Mouse (Mus musculus) ovary, postnatal 14 days (tissue): ENCODE data around the gene Hsp90ab1.
A peak's percentile ranks its signal among the peaks of the same experiment; 100 is the strongest.

ENCODE experiments used
- DNase-seq: peaks from one replicate; pipeline ENCODE4 v3.0.0; 2022; ENCODE audit warnings: low spot score

Hsp90ab1 gene

DNA sequence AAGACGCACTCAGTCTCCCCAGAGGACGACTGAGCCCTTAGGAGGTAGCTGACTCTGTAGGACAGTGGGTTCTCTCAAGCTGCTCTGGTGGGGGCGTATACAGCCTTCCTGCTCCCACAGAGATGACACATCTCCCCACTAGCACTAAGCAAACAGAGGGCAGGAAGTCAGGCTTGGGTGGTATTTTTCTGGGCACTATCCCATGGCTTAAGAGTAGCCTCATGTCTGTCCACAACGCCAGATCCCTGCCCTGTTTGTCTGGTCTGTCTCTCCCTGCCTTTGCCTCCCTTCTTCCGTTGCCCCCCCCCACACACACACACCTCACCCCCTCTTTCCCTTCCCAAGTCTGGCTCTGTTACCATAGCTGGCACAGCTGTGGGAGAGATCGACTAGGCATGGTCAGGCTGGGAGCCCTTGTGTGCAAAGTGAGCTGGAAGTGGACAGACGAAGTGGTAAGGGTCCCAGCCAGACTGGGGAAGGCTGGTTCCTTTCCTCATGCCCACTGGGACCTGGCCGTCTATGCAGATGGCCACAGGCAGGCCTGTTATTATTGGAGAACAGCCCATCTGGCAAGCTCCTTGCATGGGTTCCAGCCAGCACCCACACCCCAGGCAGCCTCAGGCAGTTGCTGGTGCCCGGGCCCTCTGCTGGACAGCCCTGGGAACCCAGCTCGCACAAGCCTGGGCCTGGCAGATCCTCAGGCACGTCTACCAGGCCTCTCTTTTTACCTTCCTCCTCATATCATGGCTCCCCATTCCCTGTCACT is 23.7 kb upstream of the Hsp90ab1 start:
- DNase-seq: peak; percentile 70

- DNase-seq: no peak
Observed at GRCm38 (mm10) chr17:45595736-45596390, 22.8 kb upstream of the Hsp90ab1 start.

DNA sequence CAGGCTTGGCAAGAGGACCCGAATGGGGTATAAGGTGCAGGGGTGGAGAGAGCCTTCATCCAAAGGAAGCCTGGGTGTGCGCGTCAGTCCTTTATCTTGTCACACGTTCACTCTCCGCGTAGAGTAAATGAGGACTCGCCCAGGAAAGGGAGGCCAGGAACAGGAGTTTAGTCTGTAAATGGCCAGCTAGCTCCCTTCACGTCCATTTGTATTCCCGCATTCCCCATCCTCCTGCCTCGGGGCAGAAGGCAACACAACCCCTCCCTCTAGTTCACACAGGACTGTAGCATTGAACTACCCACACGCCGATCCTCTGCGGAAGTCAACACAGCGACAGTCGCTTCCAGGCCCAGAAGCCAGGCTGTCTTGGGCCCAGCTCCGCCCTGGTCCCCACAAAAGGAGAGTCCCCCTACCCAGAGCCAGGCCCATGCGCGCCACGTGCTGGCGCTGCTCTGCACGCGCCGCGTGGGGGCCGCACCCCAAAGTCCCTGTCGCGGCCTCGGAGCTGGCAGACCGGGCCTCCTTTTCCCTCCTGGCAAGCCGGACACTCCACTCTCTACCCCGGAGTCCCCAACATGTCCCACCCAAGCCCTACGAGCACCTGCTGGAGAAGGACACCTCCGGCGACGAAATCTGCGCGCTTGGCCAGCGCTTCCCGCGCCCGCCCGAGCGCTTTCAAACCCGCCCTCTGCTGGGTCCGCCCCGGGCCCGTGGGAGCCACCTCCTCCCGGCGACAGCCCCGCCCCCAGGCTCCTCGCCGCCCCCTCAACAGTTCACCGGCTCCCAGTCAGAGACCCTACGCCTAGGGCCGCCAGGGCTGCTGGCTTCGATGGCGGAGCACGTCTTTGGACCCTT is 22.0 kb upstream of the Hsp90ab1 start:
- DNase-seq: peak; percentile 70

DNA sequence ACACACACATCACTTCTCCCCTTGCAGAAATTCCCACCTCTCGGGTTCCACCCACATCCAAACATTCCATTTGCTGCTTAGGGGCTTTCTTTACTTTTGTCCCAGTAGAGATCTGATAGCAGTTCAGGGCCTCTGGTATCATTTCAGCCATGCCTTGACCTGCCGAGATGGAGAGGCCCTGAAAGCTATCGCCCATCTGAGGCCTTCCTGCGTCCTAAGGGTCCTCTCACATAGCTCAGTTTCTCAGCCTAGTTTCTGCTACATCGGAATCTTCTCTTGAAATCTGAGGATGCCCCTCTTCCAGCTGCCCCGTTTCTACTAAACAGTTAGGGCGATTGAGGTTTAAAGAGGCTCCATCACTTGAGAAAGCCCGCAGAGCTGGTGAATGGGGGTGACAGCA is 21.1 kb upstream of the Hsp90ab1 start:
- DNase-seq: no peak

DNA sequence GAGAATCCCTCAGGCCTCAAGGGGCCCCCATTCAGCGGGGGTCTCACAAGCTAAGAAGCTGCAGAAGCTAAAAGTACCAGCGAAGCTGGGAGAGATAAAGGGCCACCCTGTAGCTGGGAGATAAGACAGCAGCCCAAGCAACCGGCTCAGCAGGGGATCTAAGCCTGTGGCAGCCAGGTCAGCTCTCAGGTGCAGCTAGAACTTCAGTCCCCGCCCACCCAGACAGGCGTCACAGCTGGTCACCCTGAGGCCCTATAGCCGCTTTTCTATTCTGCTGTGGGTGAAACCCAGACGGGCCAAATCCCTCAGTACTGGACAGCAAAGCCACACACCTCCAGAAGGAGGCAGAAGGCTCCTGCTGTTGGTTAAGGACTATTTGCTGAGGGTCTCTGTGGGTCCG is 20.4 kb upstream of the Hsp90ab1 start:
- no peak for DNase-seq

GRCm38 (mm10) chr17:45592606-45593431 is 19.7 kb upstream of the Hsp90ab1 start:
- no peak for DNase-seq

DNA sequence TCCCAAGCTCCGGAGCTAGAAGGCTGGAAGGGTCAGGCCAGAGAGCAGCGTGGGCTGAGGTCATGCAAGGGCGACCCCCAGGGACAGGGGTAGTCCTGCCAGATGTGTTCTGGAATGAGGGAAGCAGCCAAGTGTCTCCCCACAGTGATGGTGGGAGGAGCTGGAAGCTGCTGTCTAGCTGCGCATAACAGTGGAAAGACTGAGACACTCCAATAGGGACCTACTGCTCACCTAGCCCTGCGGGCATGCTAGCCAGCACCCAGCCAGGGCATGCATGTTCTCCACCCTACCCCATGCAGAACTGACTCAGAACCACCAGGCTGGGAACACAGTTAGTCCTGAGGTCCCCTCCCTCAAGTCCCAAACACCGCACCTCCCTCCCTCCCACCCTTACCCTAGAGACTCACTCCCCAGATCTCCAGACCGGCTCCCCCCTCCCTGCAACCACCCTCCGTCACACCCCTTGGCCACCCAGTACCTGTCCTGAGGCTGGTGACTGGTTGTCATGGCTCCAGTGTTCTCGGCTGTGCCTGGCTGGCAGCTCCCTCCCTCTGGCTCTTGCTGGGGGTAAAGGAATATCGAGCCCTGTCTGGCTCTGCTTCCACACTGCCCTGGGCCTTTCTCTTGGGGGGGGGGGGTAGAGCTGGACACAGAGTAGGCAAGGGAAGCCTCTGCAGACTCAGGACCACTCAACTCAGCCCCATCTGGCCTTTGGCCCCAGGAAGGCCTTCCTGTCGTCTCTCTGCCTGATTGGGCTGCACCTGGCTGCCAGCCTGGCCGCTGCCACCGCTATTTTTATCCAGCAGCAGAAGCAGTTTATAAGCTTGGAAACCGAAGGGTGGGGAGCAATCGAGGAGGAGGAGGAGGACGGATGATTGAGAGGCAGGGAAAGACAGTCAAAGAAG is 18.9 kb upstream of the Hsp90ab1 start:
- no peak for DNase-seq

- no peak for DNase-seq
Observed at GRCm38 (mm10) chr17:45590410-45590809, 17.3 kb upstream of the Hsp90ab1 start.

DNA sequence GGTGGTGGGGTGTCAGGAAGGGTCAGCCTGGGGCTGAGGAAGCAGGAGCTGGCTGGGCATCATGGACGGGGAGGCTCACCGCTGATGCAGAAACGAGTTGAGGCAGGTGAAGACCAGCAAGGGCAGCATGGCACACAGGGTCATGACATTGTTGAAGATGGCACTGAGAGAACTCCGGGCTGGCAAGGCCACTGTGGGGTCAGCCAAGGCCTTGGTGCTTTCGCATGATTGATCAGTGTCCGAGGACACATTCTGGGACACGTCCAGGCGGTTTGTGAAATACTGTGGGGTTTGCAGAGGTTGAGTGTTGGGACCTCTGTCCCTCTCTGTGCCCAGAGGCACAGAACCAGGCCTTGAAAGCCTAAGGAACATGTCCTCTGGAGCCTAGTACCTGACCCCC is 16.8 kb upstream of the Hsp90ab1 start:
- no peak for DNase-seq

- no peak for DNase-seq
Observed at GRCm38 (mm10) chr17:45589236-45589635, 16.2 kb upstream of the Hsp90ab1 start.

DNA sequence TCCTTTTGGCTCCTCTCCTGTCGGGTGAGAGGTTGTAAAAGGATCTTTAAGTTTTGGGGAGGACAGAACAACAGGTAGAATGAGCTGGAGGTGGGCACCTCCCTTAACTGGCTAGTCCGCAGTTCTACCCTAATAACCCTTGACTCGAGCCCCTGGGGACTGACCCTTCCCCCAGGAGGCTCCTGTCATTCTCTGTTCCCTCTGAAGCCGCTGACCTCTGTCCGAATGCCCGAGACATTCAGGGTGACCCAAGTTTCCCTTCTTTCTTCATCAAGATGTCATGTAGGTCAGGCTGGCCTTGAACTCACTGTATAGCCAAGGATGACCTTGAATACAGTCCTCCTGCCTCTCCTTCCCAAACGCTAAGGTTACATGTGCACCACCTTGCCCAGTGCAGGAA is 15.3 kb upstream of the Hsp90ab1 start:
- no peak for DNase-seq

DNA sequence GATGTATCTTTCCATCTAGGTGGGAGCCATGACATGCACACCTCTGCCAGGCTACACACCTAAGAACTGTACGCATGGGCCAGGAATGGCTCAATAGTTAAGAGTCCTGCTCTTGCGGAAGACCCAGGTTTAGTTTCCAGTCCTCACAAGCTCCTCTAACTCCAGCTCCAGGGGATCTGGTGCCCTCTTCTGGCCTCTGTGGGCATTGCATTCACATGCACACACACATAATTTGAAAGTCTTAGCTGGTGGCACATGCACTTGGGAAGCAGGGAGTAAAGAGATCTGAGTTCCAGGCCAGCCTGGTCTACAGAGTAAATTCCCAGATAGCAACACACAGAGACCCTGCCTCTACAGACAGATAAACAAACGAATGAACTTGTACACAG is 13.4 kb upstream of the Hsp90ab1 start:
- no peak for DNase-seq

- DNase-seq: no peak
Observed at GRCm38 (mm10) chr17:45585725-45586448, 12.8 kb upstream of the Hsp90ab1 start.

GRCm38 (mm10) chr17:45584939-45585678 is 12.0 kb upstream of the Hsp90ab1 start:
- peak; percentile 82 for DNase-seq

DNA sequence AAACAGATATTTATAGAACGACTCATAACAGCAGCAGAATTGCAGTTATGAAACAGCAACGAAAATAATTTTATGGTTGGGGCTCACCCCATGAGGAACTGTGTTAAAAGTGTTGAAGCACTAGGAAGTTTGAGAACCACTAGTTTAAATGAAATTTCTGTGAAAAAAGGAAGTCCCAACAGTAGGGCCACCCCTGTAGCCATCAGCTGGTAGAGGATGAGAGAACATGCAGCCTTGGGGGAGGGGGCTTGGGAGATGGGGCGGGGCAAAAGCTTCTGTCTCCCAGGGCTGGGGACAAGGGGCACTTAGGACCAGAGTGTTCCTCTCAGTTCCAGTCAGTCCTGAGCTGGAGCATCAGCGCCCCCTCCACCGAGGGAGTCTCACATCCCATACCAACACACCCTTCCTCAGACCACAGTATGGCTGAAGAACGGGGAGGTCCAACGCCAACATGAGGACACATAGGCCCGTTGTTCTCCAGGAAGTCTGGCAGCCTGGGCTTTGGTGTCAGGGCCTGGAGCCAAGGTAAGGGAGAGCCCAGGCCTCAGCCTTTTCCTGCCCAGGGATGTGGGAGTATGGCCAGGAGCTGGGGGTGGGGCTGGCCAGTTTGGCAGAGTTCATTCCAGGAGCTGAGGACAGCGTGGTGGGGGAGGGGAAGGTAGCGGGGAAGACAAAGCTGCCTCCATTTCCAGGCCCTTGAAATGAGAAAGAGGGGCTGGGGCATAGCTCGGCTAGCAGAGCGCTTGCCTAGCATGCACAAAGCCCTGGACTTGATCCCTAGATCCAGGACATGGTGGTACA is 11.2 kb upstream of the Hsp90ab1 start:
- DNase-seq: peak; percentile 82

DNA sequence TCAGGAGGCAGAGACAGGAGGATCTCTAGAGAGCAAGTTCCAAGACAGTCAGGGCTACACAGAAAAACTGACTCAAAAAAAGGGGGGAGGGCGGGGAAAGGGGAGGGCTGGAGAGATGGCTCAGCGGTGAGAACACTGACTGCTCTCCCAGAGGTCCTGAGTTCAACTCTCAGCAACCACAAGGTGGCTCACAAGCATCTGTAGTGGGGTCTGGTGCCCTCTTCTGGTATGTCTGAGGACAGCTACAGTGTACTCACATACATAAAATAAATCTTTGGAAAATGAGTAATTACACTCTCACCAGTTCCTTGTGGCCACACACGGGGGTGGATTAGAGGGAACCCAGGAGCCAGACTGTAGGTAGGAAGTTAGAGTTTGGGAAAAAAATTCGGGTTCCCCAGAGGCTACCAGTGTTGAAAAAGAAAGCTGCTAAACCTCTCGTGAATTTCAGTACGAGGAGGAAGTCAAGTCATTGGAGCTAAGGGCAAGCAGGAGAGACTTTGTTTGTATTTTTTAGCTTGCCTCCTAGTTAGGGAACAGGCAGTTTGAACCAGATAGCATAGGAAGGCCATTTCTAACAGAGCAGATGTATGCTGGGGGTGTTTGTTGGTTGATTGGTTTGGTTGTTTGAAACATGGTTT is 9.8 kb upstream of the Hsp90ab1 start:
- DNase-seq: no peak

DNA sequence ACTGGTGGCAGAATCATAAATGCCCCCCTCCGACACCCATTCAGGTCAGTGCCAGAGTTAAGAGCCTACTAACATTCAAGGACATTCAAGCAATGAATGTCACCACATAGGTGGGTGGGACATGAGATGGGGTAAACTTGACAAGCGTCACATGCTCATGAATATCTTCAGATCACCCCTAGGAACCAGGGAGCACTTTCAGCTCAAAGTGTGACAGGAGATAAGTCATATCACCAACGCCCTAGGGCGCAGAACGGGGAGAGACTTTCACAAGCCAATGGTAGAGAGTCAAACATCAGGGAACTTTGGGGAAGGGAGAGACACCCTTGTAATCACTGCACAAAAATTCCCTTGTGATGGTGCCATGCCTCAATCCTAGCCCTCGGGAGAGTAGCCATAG is 9.1 kb upstream of the Hsp90ab1 start:
- DNase-seq: no peak

GRCm38 (mm10) chr17:45581567-45581983 is 8.5 kb upstream of the Hsp90ab1 start:
- no peak for DNase-seq
